Mouse (Mus musculus): ENCODE results near the gene Osbp. TPM values are rescaled to one million over a fixed set of nuclear protein-coding genes. Genes with fewer than 3 reads are reported as not detected.
A peak's percentile ranks its signal among the peaks of the same experiment; 100 is the strongest.

Osbp gene
- polyA plus RNA-seq, 1 experiment: 3.0 TPM

DNA sequence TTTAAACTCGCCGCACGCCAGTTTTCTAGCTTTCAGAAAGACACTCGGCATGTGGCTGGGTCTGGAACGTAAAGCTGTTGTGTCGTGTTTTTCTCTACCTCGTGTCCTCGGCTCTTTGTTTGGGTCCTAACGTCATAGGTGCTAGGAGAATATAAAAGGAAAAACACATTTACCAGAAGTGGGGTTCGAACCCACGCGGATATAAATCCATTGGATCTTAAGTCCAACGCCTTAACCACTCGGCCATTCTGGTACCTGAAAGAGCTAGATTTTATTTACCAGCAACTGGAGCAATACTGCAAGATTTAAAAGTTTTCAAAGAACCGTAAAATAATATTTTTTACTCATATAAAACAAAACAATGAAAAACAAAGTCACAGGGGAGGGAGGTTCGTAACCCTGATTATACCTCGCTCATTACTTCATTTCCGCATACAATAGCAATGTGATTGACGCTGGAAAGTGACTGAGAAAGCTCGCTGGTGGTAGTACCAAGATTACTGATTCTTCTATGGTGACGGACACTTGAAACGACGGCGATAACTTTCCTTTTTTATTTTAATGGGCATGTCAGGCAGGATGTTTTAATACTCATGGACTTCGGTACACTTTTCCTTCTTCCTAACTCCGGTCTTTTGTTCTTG is 45.3 kb downstream of the Osbp start:
- Histone ChIP-seq H3K27me3 (replicated peaks) (no peaks in the 10 kb centered on the region), H3K4me1 (peaks cover 44% of the 10 kb centered on the region), H3K9me3 (no peaks in the 10 kb centered on the region), H3K36me3 (replicated peaks; ENCODE audit: low read length) (no peaks in the 10 kb centered on the region), H3K4me3 (replicated peaks) (peak overlapping the region; percentile 95)
- TF ChIP-seq FLI1 (IDR thresholded peaks at IDR 0.05; ENCODE audit: low read length): no peak
- TF ChIP-seq GATA1 (IDR thresholded peaks at IDR 0.05; ENCODE audit: borderline replicate concordance, low read length): no peak

DNA sequence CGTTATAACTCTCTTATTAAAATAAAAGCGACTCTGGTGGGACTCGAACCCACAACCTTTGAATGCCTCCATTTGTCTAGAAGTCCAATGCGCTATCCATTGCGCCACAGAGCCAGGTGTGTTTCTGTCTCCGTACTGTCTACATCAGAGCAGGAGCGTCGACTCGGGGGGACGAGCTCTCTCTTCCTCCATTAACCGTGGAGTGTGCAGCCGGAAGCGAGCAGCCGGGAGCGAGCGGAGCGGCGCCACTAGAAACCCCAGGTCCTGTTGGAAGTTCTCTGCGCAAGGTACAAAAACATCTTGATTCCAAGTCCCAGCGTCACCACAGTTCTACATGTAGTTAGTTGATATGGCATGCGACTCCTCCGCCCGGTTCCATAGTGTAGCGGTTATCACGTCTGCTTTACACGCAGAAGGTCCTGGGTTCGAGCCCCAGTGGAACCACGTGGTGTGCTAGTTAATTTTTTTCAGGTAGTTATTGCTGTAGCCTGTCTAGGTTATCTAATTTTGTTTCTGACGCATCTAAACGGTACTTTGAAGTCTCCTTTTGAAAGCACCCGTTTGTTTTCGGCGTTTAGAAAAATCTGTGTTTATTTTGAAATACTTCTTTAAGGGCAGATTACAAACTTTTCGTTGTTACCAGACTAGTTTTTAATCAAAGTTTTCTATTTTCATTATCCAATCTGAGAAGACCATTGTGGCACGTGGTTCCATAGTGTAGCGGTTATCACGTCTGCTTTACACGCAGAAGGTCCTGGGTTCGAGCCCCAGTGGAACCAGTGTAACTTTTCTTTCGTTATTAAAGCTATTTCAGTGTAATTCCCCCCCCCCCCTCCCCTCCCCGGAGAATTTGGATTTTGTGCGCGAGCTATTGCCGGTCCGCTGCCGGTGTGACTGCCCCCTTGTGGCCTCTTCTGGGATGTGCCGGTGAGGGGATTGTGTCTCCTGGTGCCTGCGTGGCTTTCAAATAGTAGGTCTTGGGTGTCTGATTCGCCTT is 46.1 kb downstream of the Osbp start:
- peaks cover 37% of the 10 kb centered on the region for H3K4me1 ChIP-seq
- no peaks in the 10 kb centered on the region for H3K27me3 ChIP-seq (replicated peaks)
- H3K9me3 ChIP-seq: no peaks in the 10 kb centered on the region
- TF ChIP-seq FLI1 (IDR thresholded peaks at IDR 0.05; ENCODE audit: low read length) (no peak), GATA1 (IDR thresholded peaks at IDR 0.05; ENCODE audit: borderline replicate concordance, low read length) (no peak)
- peak overlapping the region; percentile 95 for H3K4me3 ChIP-seq (replicated peaks)
- no peaks in the 10 kb centered on the region for H3K36me3 ChIP-seq (replicated peaks; ENCODE audit: low read length)

- no peak for TF ChIP-seq FLI1 (IDR thresholded peaks at IDR 0.05; ENCODE audit: low read length)
- no peak for TF ChIP-seq GATA1 (IDR thresholded peaks at IDR 0.05; ENCODE audit: borderline replicate concordance, low read length)
- peaks cover 29% of the 10 kb centered on the region for H3K4me1 ChIP-seq
- H3K27me3 ChIP-seq (replicated peaks): no peaks in the 10 kb centered on the region
- peak overlapping the region; percentile 95 for H3K4me3 ChIP-seq (replicated peaks)
- no peaks in the 10 kb centered on the region for H3K9me3 ChIP-seq
- H3K36me3 ChIP-seq (replicated peaks; ENCODE audit: low read length): no peaks in the 10 kb centered on the region
These were observed 46.9 kb downstream of the Osbp start for GRCm38 (mm10) chr19:12012615-12013014.

- no peak for TF ChIP-seq FLI1 (IDR thresholded peaks at IDR 0.05; ENCODE audit: low read length)
- TF ChIP-seq GATA1 (IDR thresholded peaks at IDR 0.05; ENCODE audit: borderline replicate concordance, low read length): no peak
- no peaks in the 10 kb centered on the region for H3K36me3 ChIP-seq (replicated peaks; ENCODE audit: low read length)
- no peaks in the 10 kb centered on the region for H3K9me3 ChIP-seq
- H3K27me3 ChIP-seq (replicated peaks): peaks cover 3% of the 10 kb centered on the region
- H3K4me1 ChIP-seq: peaks cover 23% of the 10 kb centered on the region
- H3K4me3 ChIP-seq (replicated peaks): peak overlapping the region; percentile 91
These were observed 47.5 kb downstream of the Osbp start for GRCm38 (mm10) chr19:12013228-12013627.

DNA sequence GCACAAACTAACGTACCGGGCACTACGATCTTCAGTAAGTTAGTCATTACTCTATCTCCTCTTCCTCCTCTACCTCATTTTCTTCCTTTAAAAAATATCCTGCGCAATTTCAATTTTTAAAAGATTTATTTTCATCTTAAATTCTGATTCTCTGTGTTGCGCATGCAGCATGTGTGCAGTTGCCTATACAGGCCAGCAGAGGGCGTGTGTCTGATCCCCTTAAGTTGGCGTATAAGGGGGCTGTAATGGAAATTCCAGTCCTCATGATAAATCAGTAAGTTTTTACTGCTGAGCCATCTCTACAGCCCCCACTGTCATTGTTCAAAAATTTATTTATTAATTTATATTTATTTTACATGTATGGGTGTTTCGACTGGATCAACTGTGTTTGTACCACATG is 50.0 kb downstream of the Osbp start:
- H3K27me3 ChIP-seq (replicated peaks): peaks cover 5% of the 10 kb centered on the region
- peaks cover 10% of the 10 kb centered on the region; the same call in 1 of the 2 replicates for H3K4me1 ChIP-seq
- H3K4me3 ChIP-seq (replicated peaks): no peak overlapping the region
- H3K9me3 ChIP-seq: no peaks in the 10 kb centered on the region
- no peaks in the 10 kb centered on the region for H3K36me3 ChIP-seq (replicated peaks; ENCODE audit: low read length)
- TF ChIP-seq FLI1 (IDR thresholded peaks at IDR 0.05; ENCODE audit: low read length) (no peak), GATA1 (IDR thresholded peaks at IDR 0.05; ENCODE audit: borderline replicate concordance, low read length) (no peak)

DNA sequence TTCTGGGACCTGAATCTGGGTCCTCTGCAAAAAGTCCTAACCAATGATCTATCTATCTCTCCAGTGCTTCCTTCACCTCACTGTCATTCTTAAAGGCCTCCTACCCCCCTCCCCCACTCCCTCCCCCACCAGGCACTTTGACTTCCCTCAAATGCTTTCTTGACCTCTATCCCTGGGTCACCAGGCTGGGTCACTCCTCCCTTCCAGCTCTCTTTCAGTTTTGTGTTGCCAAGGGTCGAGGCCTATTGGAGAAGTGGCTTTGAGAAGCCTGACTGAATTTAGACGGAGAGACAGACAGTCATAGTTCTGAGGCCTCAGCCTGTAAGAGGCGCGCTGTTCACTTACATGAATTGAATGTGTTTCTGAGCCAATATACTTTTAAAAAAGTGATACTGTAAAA is 50.5 kb downstream of the Osbp start:
- Histone ChIP-seq H3K9me3 (no peaks in the 10 kb centered on the region), H3K36me3 (replicated peaks; ENCODE audit: low read length) (no peaks in the 10 kb centered on the region), H3K27me3 (replicated peaks) (peaks cover 5% of the 10 kb centered on the region), H3K4me3 (replicated peaks) (no peak overlapping the region), H3K4me1 (peaks cover 14% of the 10 kb centered on the region)
- TF ChIP-seq GATA1 (IDR thresholded peaks at IDR 0.05; ENCODE audit: borderline replicate concordance, low read length) (no peak), FLI1 (IDR thresholded peaks at IDR 0.05; ENCODE audit: low read length) (no peak)

DNA sequence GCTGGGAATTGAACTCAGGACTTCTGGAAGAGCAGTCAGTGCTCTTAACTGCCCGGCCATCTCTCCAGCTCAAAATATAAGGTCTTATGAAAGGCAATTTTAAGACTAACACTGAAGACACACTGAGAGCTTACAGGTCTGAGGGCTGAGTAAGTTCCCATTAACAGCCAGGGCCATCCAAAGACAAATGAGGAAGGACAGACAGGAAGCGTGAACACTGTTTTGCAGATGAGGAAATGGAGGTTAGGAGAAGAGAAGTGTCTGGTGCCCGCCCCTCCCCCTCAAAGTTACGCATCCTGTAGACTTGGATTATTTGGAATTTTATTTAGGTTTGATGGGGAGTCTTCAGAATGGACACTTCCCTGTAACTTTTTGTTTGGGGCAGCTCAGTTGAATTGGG is 58.4 kb downstream of the Osbp start:
- H3K9me3 ChIP-seq: no peaks in the 10 kb centered on the region
- peaks cover 29% of the 10 kb centered on the region for H3K4me1 ChIP-seq
- no peaks in the 10 kb centered on the region for H3K27me3 ChIP-seq (replicated peaks)
- H3K36me3 ChIP-seq (replicated peaks; ENCODE audit: low read length): no peaks in the 10 kb centered on the region
- no peak for TF ChIP-seq FLI1 (IDR thresholded peaks at IDR 0.05; ENCODE audit: low read length)
- TF ChIP-seq GATA1 (IDR thresholded peaks at IDR 0.05; ENCODE audit: borderline replicate concordance, low read length): no peak
- H3K4me3 ChIP-seq (replicated peaks): no peak overlapping the region

- Histone ChIP-seq H3K4me3 (replicated peaks) (no peak overlapping the region), H3K4me1 (peaks cover 27% of the 10 kb centered on the region), H3K27me3 (replicated peaks) (no peaks in the 10 kb centered on the region), H3K36me3 (replicated peaks; ENCODE audit: low read length) (no peaks in the 10 kb centered on the region), H3K9me3 (no peaks in the 10 kb centered on the region)
- no peak for TF ChIP-seq GATA1 (IDR thresholded peaks at IDR 0.05; ENCODE audit: borderline replicate concordance, low read length)
These were observed 59.6 kb downstream of the Osbp start for GRCm38 (mm10) chr19:12025333-12025732.

DNA sequence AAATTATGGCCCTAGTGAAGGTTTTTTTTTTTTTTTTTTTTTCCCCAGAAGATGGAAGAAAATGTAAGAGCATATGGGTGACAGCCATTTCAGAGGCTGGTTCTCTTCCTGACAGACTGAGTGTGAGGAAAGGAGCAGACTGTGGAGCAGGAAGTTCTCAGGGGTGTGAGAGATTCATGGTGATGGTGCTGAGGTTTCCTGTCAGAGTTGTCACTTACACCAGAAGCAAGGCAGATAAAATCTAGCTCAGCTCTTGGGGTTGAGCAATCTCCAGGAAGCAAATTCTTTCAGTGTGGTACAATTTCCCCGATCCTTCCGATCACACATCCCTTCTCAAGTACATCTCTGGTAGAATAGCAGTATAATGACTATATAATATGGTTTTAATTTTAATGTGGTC is 60.9 kb downstream of the Osbp start:
- Histone ChIP-seq H3K4me3 (replicated peaks) (no peak overlapping the region), H3K27me3 (replicated peaks) (no peaks in the 10 kb centered on the region), H3K4me1 (peaks cover 20% of the 10 kb centered on the region), H3K9me3 (no peaks in the 10 kb centered on the region), H3K36me3 (replicated peaks; ENCODE audit: low read length) (no peaks in the 10 kb centered on the region)
- TF ChIP-seq GATA1 (IDR thresholded peaks at IDR 0.05; ENCODE audit: borderline replicate concordance, low read length): no peak
- no peak for TF ChIP-seq FLI1 (IDR thresholded peaks at IDR 0.05; ENCODE audit: low read length)

DNA sequence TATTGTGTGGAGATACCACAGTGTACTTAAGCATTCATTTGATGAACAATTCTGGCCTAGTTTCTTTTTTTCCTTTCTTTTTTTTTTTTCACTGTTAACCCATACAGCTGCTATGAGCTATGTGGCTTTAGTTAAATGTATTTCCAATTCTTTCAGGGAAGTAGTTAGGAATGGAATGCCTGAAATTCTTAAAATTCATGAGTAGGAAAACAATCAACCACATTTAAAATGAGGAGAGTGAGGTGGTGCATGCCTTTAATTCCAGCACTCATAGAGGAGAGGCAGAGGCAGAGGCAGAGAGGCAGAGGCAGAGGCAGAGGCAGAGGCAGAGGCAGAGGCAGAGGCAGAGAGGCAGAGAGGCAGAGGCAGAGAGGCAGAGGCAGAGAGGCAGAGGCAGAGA is 72.0 kb downstream of the Osbp start:
- no peaks in the 10 kb centered on the region for H3K9me3 ChIP-seq
- no peak overlapping the region for H3K4me3 ChIP-seq (replicated peaks)
- TF ChIP-seq FLI1 (IDR thresholded peaks at IDR 0.05; ENCODE audit: low read length): no peak
- no peaks in the 10 kb centered on the region for H3K36me3 ChIP-seq (replicated peaks; ENCODE audit: low read length)
- H3K4me1 ChIP-seq: no peaks in the 10 kb centered on the region
- peaks cover 2% of the 10 kb centered on the region for H3K27me3 ChIP-seq (replicated peaks)

Measured in megakaryocyte, embryonic 14.5 days (primary cell).